In the genomic region with DNA sequence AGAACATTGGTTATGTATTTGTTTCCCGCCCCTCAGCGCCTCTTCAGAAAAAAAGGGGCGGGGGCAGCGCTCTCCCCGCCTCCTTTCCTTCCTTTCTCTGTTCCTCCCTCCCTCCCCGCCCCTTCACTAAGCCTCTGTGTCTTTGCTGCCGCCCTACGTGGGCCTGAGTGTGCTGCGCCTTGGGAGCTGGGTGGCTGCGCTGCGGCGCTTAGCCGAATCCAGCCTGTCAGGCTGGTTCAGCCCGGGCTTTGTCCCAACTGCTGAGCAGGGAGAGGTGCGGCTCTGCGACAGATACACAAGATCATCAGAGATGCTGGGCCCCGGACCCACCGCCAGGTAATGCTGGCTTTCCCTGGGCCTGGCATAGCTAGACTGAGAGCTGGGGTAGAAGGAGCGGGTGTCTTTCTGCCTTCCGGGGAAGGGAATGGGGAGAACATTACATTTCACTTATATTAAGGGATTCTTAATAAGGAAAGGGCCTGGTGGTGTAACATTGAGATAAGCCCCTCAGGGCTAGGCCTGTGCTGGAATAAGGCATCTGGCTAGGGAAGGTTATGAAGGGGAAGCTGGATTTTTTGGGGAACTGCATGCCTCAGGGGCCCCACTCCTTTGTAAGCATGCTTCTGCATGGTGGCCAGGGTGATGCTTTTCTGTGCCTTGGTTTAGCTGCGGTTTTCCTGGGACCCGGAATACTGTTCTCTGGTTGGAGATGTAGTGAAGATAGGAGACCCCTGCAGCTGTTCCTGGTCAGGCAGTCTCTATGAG, we compare ENCODE assay signal across 9 mouse cellular contexts. TPM values are rescaled to one million over a fixed set of nuclear protein-coding genes. Genes with fewer than 3 reads are reported as not detected.
DNase-seq lines count a peak whose midpoint lies in the region; ATAC-seq and TF ChIP-seq lines count a peak whose summit lies in the region.
"Had no signal": no experiment of that assay in that cellular context is flagged by ENCODE, and none has a peak within 500 bp of the region (broad histone marks: within the 10 kb centered on the region; RNA-seq: fewer than 3 reads in every experiment).

No protein-coding gene starts in this region.

- DNase-seq in 416B (ENCODE audit: low read depth): peak; percentile 86
- DNase-seq in heart, adult 8-10 months (ENCODE audit: low spot score): peak; percentile 23
- peak; percentile 42 to 63 for DNase-seq in kidney, adult 8-10 months
- peak; percentile 25 to 56 for DNase-seq in spleen, adult 2 months (ENCODE audit: low read depth in 1 of 2, low spot score in 2 of 2)

- peak overlapping the region; percentile 78 for H3K4me3 ChIP-seq in bone marrow macrophage, adult 2 months (ENCODE audit: insufficient read depth, low read length)
- H3K4me3 ChIP-seq in embryonic facial prominence, embryonic 15.5 days (replicated peaks): peak overlapping the region; percentile 52
- peak overlapping the region; percentile 50 for H3K4me3 ChIP-seq in limb, embryonic 13.5 days
- H3K4me3 ChIP-seq in midbrain, embryonic 15.5 days: peak overlapping the region; percentile 44
- H3K4me3 ChIP-seq in spleen, adult 2 months (ENCODE audit: extremely low read depth, insufficient read depth, insufficient read length): peak overlapping the region; percentile 57

- H3K27ac ChIP-seq in bone marrow macrophage, adult 2 months (ENCODE audit: insufficient read depth, low read depth, low read length): peak overlapping the region; percentile 77
- H3K27ac ChIP-seq in embryonic facial prominence, embryonic 15.5 days (replicated peaks): peak overlapping the region; percentile 72
- H3K27ac ChIP-seq in limb, embryonic 13.5 days: peak overlapping the region; percentile 10; the same call in 1 of the 2 replicates
- peak overlapping the region; percentile 83 for H3K27ac ChIP-seq in midbrain, embryonic 15.5 days
- no peak overlapping the region for H3K27ac ChIP-seq in spleen, adult 2 months (ENCODE audit: insufficient read depth, low read length)

- H3K27me3 ChIP-seq in embryonic facial prominence, embryonic 15.5 days: no peaks in the 10 kb centered on the region
- H3K27me3 ChIP-seq in limb, embryonic 13.5 days: no peaks in the 10 kb centered on the region
- no peaks in the 10 kb centered on the region for H3K27me3 ChIP-seq in midbrain, embryonic 15.5 days (replicated peaks)
- H3K27me3 ChIP-seq in spleen, adult 2 months (ENCODE audit: control insufficient read depth, insufficient read depth, low read length): no peaks in the 10 kb centered on the region
- H3K27me3 ChIP-seq: Patski had no signal

- H3K36me3 ChIP-seq in embryonic facial prominence, embryonic 15.5 days: no peaks in the 10 kb centered on the region
- H3K36me3 ChIP-seq in limb, embryonic 13.5 days: no peaks in the 10 kb centered on the region
- no peaks in the 10 kb centered on the region for H3K36me3 ChIP-seq in midbrain, embryonic 15.5 days (replicated peaks)
- no peaks in the 10 kb centered on the region for H3K36me3 ChIP-seq in spleen, adult 2 months (ENCODE audit: control insufficient read depth, insufficient read depth, low read length)

- WGBS in embryonic facial prominence, embryonic 15.5 days: 2% methylated on average over 21 of the region's 22 CpGs
- WGBS in limb, embryonic 13.5 days: 6% methylated on average over 22 of the region's 22 CpGs
- WGBS in midbrain, embryonic 15.5 days: 3% methylated on average over 22 of the region's 22 CpGs
- WGBS in spleen, adult 2 months: 3% methylated on average over 22 of the region's 22 CpGs

- peak; percentile 21; the same call in 1 of the 2 replicates for TF ChIP-seq CTCF in bone marrow macrophage, adult 2 months (IDR thresholded peaks at IDR 0.05; ENCODE audit: low read depth, low read length)
- TF ChIP-seq CTCF in spleen, adult 2 months (IDR thresholded peaks at IDR 0.05; ENCODE audit: extremely low read depth, insufficient read depth, insufficient read length, insufficient replicate concordance): no peak

- H3K4me2 ChIP-seq in embryonic facial prominence, embryonic 15.5 days (replicated peaks): peak overlapping the region; percentile 59
- H3K4me2 ChIP-seq in limb, embryonic 13.5 days (replicated peaks): peak overlapping the region; percentile 68
- H3K4me2 ChIP-seq in midbrain, embryonic 15.5 days: peak overlapping the region; percentile 56

- peak overlapping the region; percentile 37 for H3K9ac ChIP-seq in embryonic facial prominence, embryonic 15.5 days
- H3K9ac ChIP-seq in limb, embryonic 13.5 days: peak overlapping the region; percentile 75
- H3K9ac ChIP-seq in midbrain, embryonic 15.5 days: peak overlapping the region; percentile 68

- ATAC-seq in embryonic facial prominence, embryonic 15.5 days (ENCODE audit: insufficient number of reproducible peaks, low FRiP score, low TSS enrichment, low read depth): peak; percentile 93
- peak; percentile 93 for ATAC-seq in limb, embryonic 13.5 days (ENCODE audit: low FRiP score, low read depth)
- ATAC-seq in midbrain, embryonic 15.5 days (replicated peaks): peak; percentile 97
- ATAC-seq: Patski had no signal

- H3K4me1 ChIP-seq in bone marrow macrophage, adult 2 months (ENCODE audit: control insufficient read depth, insufficient read depth, low read length): peaks cover 19% of the 10 kb centered on the region
- H3K4me1 ChIP-seq in embryonic facial prominence, embryonic 15.5 days: 0 out of 2 replicates have a peak, but pooled peaks cover 2% of the 10 kb centered on the region
- H3K4me1 ChIP-seq in limb, embryonic 13.5 days: peaks cover 9% of the 10 kb centered on the region
- H3K4me1 ChIP-seq in midbrain, embryonic 15.5 days: peaks cover 25% of the 10 kb centered on the region
- H3K4me1 ChIP-seq in spleen, adult 2 months (ENCODE audit: control insufficient read depth, insufficient read depth, insufficient read length): no peaks in the 10 kb centered on the region; the same call in 1 of the 2 replicates

- H3K9me3 ChIP-seq in embryonic facial prominence, embryonic 15.5 days (replicated peaks): no peaks in the 10 kb centered on the region
- no peaks in the 10 kb centered on the region for H3K9me3 ChIP-seq in limb, embryonic 13.5 days
- no peaks in the 10 kb centered on the region for H3K9me3 ChIP-seq in midbrain, embryonic 15.5 days

- TF ChIP-seq POLR2A in bone marrow macrophage, adult 2 months (IDR thresholded peaks at IDR 0.05; ENCODE audit: borderline replicate concordance, low read depth, low read length): peak; percentile 78; the same call in 1 of the 2 replicates
- no peak for TF ChIP-seq POLR2A in spleen, adult 2 months (IDR thresholded peaks at IDR 0.05; ENCODE audit: low read depth, low read length)

RNA-seq across cellular contexts. Expression of a gene that starts 54.6 kb away (rescaled TPM):
- polyA plus RNA-seq in bone marrow macrophage, adult 2 months (2012; ENCODE audit: insufficient read depth, insufficient read length, missing spikeins): 90.9 and 92.7 TPM in 2 replicates
- polyA plus RNA-seq in embryonic facial prominence, embryonic 15.5 days (2015; fragmentation: Nextera tagmentation; extraction: Ambion mirVana): 25.7 and 27.2 TPM in 2 replicates
- 1 to 10 TPM in 3 of 4 experiments, under 1 TPM in 1; 0.63 to 1.3 (median 1.1) TPM for total RNA-seq in heart, adult 8-10 months (2022)
- polyA plus RNA-seq in limb, embryonic 13.5 days (2015; fragmentation: Nextera tagmentation; extraction: Ambion mirVana): 22.5 and 22.8 TPM in 2 replicates
- polyA plus RNA-seq in midbrain, embryonic 15.5 days (2015; fragmentation: Nextera tagmentation; extraction: Ambion mirVana): 147 and 156 TPM in 2 replicates
- polyA plus RNA-seq in spleen, adult 2 months (2012; rRNA removed): 6.5 and 7.3 TPM in 2 replicates

Comparison
In these comparisons a context has a peak if more than half of its experiments do, and no peak if none do; other contexts are left out.
1. DNase-seq: peak in every context shown above with its lines; median percentile 86 in 416B; 52 in kidney, adult 8-10 months; 40 in spleen, adult 2 months; 23 in heart, adult 8-10 months.